Mouse (Mus musculus) heart, postnatal 0 days (tissue): ENCODE data around the gene Boc.

Source experiments
- CTCF ChIP-seq: IDR thresholded peaks from 2 replicates; pipeline ENCODE4 v1.5.1; 2016; ENCODE audit warnings: antibody characterized with exemption, control low read depth, low read depth
- EP300 ChIP-seq: IDR thresholded peaks from 2 replicates; pipeline ENCODE4 v1.6.1; 2016; ENCODE audit warnings: antibody characterized with exemption, low read depth

DNA sequence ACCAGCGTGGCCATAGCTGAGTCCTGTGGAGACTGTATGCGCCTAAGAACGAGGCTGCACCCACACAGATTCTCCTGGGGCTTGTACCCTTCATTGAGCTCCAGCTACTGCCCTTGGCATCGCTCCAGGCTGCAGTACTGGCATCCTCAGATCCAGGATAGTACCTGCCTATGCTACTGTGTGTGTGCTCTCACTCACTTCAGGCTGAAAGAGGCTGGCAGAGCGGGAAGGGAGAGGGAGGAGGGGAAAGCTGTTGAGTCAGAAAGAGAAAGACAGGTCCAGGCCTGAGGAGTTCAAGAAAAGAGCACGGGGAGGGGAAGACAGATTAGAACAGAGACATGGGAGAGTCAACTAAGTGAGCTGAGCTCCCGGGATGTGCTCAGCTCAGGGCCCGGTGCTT lies 25.2 kb downstream of the Boc start:
- no peak for TF ChIP-seq CTCF
- no peak for TF ChIP-seq EP300
